Mouse (Mus musculus): Measurements from ENCODE around the gene H2-DMb1. TPM values are rescaled to one million over a fixed set of nuclear protein-coding genes. Genes with fewer than 3 reads are reported as not detected.

The H2-DMb1 gene
- total RNA-seq (2021): 1 to 10 TPM; 1.0 to 1.4 TPM
- long read RNA-seq, experiment 1: 0 reads
- long read RNA-seq, experiment 2: 0 reads

GRCm38 (mm10) chr17:34152923-34153322 is at the start of gene H2-DMb1:
Gene H2-DMb1, plus strand, starts transcription at chr17:34153072.
- DNase-seq: no peak
- intact Hi-C loops (cut with DNase I; ENCODE audit: low total_unique reads): no loop called here

GRCm38 (mm10) chr17:34104804-34105203 is 48.1 kb upstream of the H2-DMb1 start:
- DNase-seq: no peak
- intact Hi-C loops (cut with DNase I; ENCODE audit: low total_unique reads): loop anchor here (5.0 kb wide), 1 partner anchor 62 kb away; no protein-coding TSS in a partner anchor

GRCm38 (mm10) chr17:34106555-34106954 is 46.3 kb upstream of the H2-DMb1 start:
- DNase-seq: no peak
- intact Hi-C loops (cut with DNase I; ENCODE audit: low total_unique reads): no loop called here

- intact Hi-C loops (cut with DNase I; ENCODE audit: low total_unique reads): no loop called here
- no peak for DNase-seq
Observed at GRCm38 (mm10) chr17:34107109-34107867, 45.6 kb upstream of the H2-DMb1 start.

- intact Hi-C loops (cut with DNase I; ENCODE audit: low total_unique reads): no loop called here
- DNase-seq: no peak
Observed at GRCm38 (mm10) chr17:34108460-34108859, 44.4 kb upstream of the H2-DMb1 start.

GRCm38 (mm10) chr17:34109038-34109805 is 43.6 kb upstream of the H2-DMb1 start:
- intact Hi-C loops (cut with DNase I; ENCODE audit: low total_unique reads): no loop called here
- DNase-seq: no peak

- DNase-seq: no peak
- intact Hi-C loops (cut with DNase I; ENCODE audit: low total_unique reads): no loop called here
Observed at GRCm38 (mm10) chr17:34109806-34110195, 43.1 kb upstream of the H2-DMb1 start.

GRCm38 (mm10) chr17:34110309-34110708 is 42.6 kb upstream of the H2-DMb1 start:
- no peak for DNase-seq
- intact Hi-C loops (cut with DNase I; ENCODE audit: low total_unique reads): no loop called here

- no peak for DNase-seq
- intact Hi-C loops (cut with DNase I; ENCODE audit: low total_unique reads): no loop called here
Observed at GRCm38 (mm10) chr17:34114114-34114513, 38.8 kb upstream of the H2-DMb1 start.

- intact Hi-C loops (cut with DNase I; ENCODE audit: low total_unique reads): no loop called here
- DNase-seq: no peak
Observed at GRCm38 (mm10) chr17:34116736-34117370, 36.0 kb upstream of the H2-DMb1 start.

GRCm38 (mm10) chr17:34117421-34118112 is 35.3 kb upstream of the H2-DMb1 start:
- DNase-seq: no peak
- intact Hi-C loops (cut with DNase I; ENCODE audit: low total_unique reads): no loop called here

- peak; percentile 43 for DNase-seq
- intact Hi-C loops (cut with DNase I; ENCODE audit: low total_unique reads): no loop called here
Observed at GRCm38 (mm10) chr17:34118113-34118872, 34.6 kb upstream of the H2-DMb1 start.

- intact Hi-C loops (cut with DNase I; ENCODE audit: low total_unique reads): no loop called here
- no peak for DNase-seq
Observed at GRCm38 (mm10) chr17:34118873-34119248, 34.0 kb upstream of the H2-DMb1 start.

- DNase-seq: peak; percentile 98
- intact Hi-C loops (cut with DNase I; ENCODE audit: low total_unique reads): no loop called here
Observed at GRCm38 (mm10) chr17:34119249-34120179, 33.4 kb upstream of the H2-DMb1 start, which contains the start of gene H2-DMa. Gene H2-DMa, plus strand, starts transcription at chr17:34119541.

- intact Hi-C loops (cut with DNase I; ENCODE audit: low total_unique reads): no loop called here
- DNase-seq: peak; percentile 94
Observed at GRCm38 (mm10) chr17:34120180-34120723, 32.6 kb upstream of the H2-DMb1 start.

- intact Hi-C loops (cut with DNase I; ENCODE audit: low total_unique reads): no loop called here
- DNase-seq: peak; percentile 92
Observed at GRCm38 (mm10) chr17:34120814-34121171, 32.1 kb upstream of the H2-DMb1 start.

- intact Hi-C loops (cut with DNase I; ENCODE audit: low total_unique reads): no loop called here
- DNase-seq: peak; percentile 92
Observed at GRCm38 (mm10) chr17:34121172-34121878, 31.5 kb upstream of the H2-DMb1 start.

All from gastrocnemius, postnatal 14 days (tissue).